Mouse (Mus musculus): ENCODE measurements around the gene Mid1.
"Not testable (repeated sequence)": the region's sequence is repeated elsewhere in the genome, so short reads cannot be mapped to it uniquely, and the experiment has no call there.

- TF ChIP-seq FOSL1 (IDR thresholded peaks at IDR 0.05; ENCODE audit: insufficient read depth, low read length, poor library complexity, severe bottlenecking); CTCF (IDR thresholded peaks at IDR 0.05; ENCODE audit: control insufficient read depth, insufficient read depth, insufficient read length); CEBPB (IDR thresholded peaks at IDR 0.05; ENCODE audit: low read depth); USF1 (IDR thresholded peaks at IDR 0.05; ENCODE audit: low read depth); MAX (IDR thresholded peaks at IDR 0.05); MYOG (IDR thresholded peaks at IDR 0.05; ENCODE audit: control insufficient read depth, extremely low read depth, insufficient read length); MYOD1 (IDR thresholded peaks at IDR 0.05; ENCODE audit: control insufficient read depth, insufficient read length, low read depth): not testable (repeated sequence)
These were observed 333.7 kb downstream of the Mid1 start for GRCm38 (mm10) chrX:170018571-170019218.

All from C2C12 (cell line).